Mouse (Mus musculus): Measurements from ENCODE around the gene Rtf1.

DNA sequence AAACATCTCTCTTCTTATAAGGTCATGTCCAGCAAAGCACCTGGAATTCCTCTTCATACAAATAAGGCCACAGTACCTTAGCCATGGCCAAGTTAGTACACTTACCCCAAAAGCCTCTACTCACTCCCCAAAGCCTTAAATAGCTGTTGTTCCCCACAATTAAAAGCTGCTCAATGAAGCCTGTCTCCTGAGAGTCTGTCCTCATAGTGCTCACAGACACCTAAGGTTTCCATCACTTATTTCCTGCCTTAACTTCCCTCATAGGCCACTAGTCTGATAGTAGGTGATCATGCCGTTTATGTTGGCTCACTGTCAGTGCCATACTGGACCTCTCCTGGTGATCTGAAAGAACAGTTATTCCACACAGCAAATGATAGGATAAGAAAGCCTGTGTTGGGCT is 87.4 kb downstream of the Rtf1 start:
- TF ChIP-seq CTCF (IDR thresholded peaks at IDR 0.05; ENCODE audit: borderline replicate concordance, extremely low read depth, insufficient read depth, insufficient read length): no peak
- TF ChIP-seq POLR2A (IDR thresholded peaks at IDR 0.05; ENCODE audit: borderline replicate concordance, extremely low read depth, insufficient read depth, insufficient read length, poor library complexity, severe bottlenecking): no peak
